Mouse (Mus musculus): ENCODE data around the gene Gpsm1.

DNA sequence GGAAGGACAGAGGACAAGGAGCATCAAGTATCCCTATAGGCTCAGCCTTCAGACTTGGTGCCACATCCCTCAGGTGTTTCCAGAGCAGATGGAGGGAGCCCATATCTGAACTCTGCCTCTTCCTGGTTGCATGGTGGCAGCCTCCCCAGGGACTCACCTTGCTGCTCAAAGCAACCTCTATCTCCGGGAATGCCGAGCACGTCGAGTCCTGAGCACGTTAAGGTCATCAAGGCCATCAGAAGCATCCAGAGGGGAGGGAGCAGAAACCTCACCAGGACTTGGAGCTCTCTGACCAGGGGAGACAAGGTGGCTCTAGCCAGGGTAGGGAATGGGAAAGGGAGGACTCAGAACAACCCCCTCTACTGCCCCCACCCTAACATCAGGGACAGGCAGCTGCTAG lies 48.2 kb downstream of the Gpsm1 start:
- TF ChIP-seq CTCF (IDR thresholded peaks at IDR 0.05; ENCODE audit: control insufficient read depth, insufficient read depth, insufficient replicate concordance, low read depth, low read length) (no peak), POLR2A (IDR thresholded peaks at IDR 0.05; ENCODE audit: control insufficient read depth, low read depth, low read length) (no peak)

Data from testis, adult 2 months (tissue).